Mouse (Mus musculus): Measurements from ENCODE around the gene Cldnd2. TPM values are rescaled to one million over a fixed set of nuclear protein-coding genes. Genes with fewer than 3 reads are reported as not detected.

Cldnd2 gene
- polyA plus RNA-seq (2015; fragmentation: Nextera tagmentation; extraction: Ambion mirVana): not detected in 2 replicates

GRCm38 (mm10) chr7:43440482-43440881 lies at the start of gene Cldnd2:
TSS of gene Cldnd2 (plus strand) at chr7:43440782.

GRCm38 (mm10) chr7:43408131-43408553 lies 32.4 kb upstream of the Cldnd2 start, which contains the start of gene Siglecg:
TSS of gene Siglecg (plus strand) at chr7:43408204.

GRCm38 (mm10) chr7:43427406-43427805 lies 13.2 kb upstream of the Cldnd2 start, which contains the start of gene Lim2:
TSS of gene Lim2 (plus strand) at chr7:43427670.

GRCm38 (mm10) chr7:43436341-43437255 lies 4.0 kb upstream of the Cldnd2 start, which contains the start of gene Nkg7:
TSS of gene Nkg7 (plus strand) at chr7:43437073.

GRCm38 (mm10) chr7:43443917-43444293 lies 3.3 kb downstream of the Cldnd2 start, which contains the start of the genes Etfb and Gm45233:
TSS of gene Etfb (plus strand) at chr7:43444083.
TSS of gene Gm45233 (plus strand) at chr7:43444128.

GRCm38 (mm10) chr7:43462851-43463250 lies 22.3 kb downstream of the Cldnd2 start, which contains the start of gene Vsig10l:
TSS of gene Vsig10l (plus strand) at chr7:43463151.

GRCm38 (mm10) chr7:43489631-43490125 lies 49.1 kb downstream of the Cldnd2 start, which contains the start of gene Iglon5:
TSS of gene Iglon5 (minus strand) at chr7:43490075.

Small RNA genes within 50 kb of the gene (microRNA-seq; reads per million reads assigned to microRNA genes)
- not detected for gene Mir7051 (ENCODE audit: borderline replicate concordance, insufficient number of aligned reads)

Other genes starting within 250 kb of the Cldnd2 start
- gene Zfp715, start 127.5 kb upstream of the Cldnd2 start, polyA plus RNA-seq (2015; fragmentation: Nextera tagmentation; extraction: Ambion mirVana): 13.5 and 13.8 TPM in 2 replicates
- 0.08 and 0.28 TPM in 2 replicates for gene Siglecf, start 89.4 kb upstream of the Cldnd2 start, polyA plus RNA-seq (2015; fragmentation: Nextera tagmentation; extraction: Ambion mirVana)
- 0.19 and 0.59 TPM in 2 replicates for gene Siglecg, start 32.6 kb upstream of the Cldnd2 start, polyA plus RNA-seq (2015; fragmentation: Nextera tagmentation; extraction: Ambion mirVana)
- gene Lim2, start 13.1 kb upstream of the Cldnd2 start, polyA plus RNA-seq (2015; fragmentation: Nextera tagmentation; extraction: Ambion mirVana): not detected in 2 replicates
- gene Nkg7, start 3.7 kb upstream of the Cldnd2 start, polyA plus RNA-seq (2015; fragmentation: Nextera tagmentation; extraction: Ambion mirVana): 0.95 and 2.4 TPM in 2 replicates
- 379 and 383 TPM in 2 replicates for gene Etfb, start 3.3 kb downstream of the Cldnd2 start, polyA plus RNA-seq (2015; fragmentation: Nextera tagmentation; extraction: Ambion mirVana)
- 0.18 and 0.69 TPM in 2 replicates for gene Gm45233, start 3.3 kb downstream of the Cldnd2 start, polyA plus RNA-seq (2015; fragmentation: Nextera tagmentation; extraction: Ambion mirVana)
- gene Vsig10l, start 22.4 kb downstream of the Cldnd2 start, polyA plus RNA-seq (2015; fragmentation: Nextera tagmentation; extraction: Ambion mirVana): 5.1 and 6.0 TPM in 2 replicates
- 0.26 and 0.65 TPM in 2 replicates for gene Iglon5, start 49.3 kb downstream of the Cldnd2 start, polyA plus RNA-seq (2015; fragmentation: Nextera tagmentation; extraction: Ambion mirVana)
- not detected in 2 replicates for gene 4931406B18Rik, start 65.2 kb downstream of the Cldnd2 start, polyA plus RNA-seq (2015; fragmentation: Nextera tagmentation; extraction: Ambion mirVana)
- gene Cd33, start 103.6 kb downstream of the Cldnd2 start, polyA plus RNA-seq (2015; fragmentation: Nextera tagmentation; extraction: Ambion mirVana): 1.3 and 2.0 TPM in 2 replicates
- 1.6 and 2.8 TPM in 2 replicates for gene Zfp658, start 121.5 kb downstream of the Cldnd2 start, polyA plus RNA-seq (2015; fragmentation: Nextera tagmentation; extraction: Ambion mirVana)
- 7.7 and 9.8 TPM in 2 replicates for gene Zfp719, start 138.8 kb downstream of the Cldnd2 start, polyA plus RNA-seq (2015; fragmentation: Nextera tagmentation; extraction: Ambion mirVana)
- gene Zfp819, start 166.4 kb downstream of the Cldnd2 start, polyA plus RNA-seq (2015; fragmentation: Nextera tagmentation; extraction: Ambion mirVana): not detected in 2 replicates
- gene Ceacam18, start 193.9 kb downstream of the Cldnd2 start, polyA plus RNA-seq (2015; fragmentation: Nextera tagmentation; extraction: Ambion mirVana): 0.28 TPM in 1 of 2 replicates, not detected in the other
- gene Siglece, start 219.4 kb downstream of the Cldnd2 start, polyA plus RNA-seq (2015; fragmentation: Nextera tagmentation; extraction: Ambion mirVana): 1.3 and 1.4 TPM in 2 replicates
- 6.4 and 8.3 TPM in 2 replicates for gene Ctu1, start 231.2 kb downstream of the Cldnd2 start, polyA plus RNA-seq (2015; fragmentation: Nextera tagmentation; extraction: Ambion mirVana)
- not detected in 2 replicates for gene Klk14, start 249.6 kb downstream of the Cldnd2 start, polyA plus RNA-seq (2015; fragmentation: Nextera tagmentation; extraction: Ambion mirVana)

Data from adrenal gland, postnatal 0 days (tissue).